Mouse (Mus musculus): ENCODE data around the gene Nkain1. TPM values are rescaled to one million over a fixed set of nuclear protein-coding genes. Genes with fewer than 3 reads are reported as not detected.

Gene Nkain1
- polyA plus RNA-seq (2014; fragmentation: Nextera tagmentation; extraction: Ambion mirVana) = 2.9 and 3.3 TPM in 2 replicates

GRCm38 (mm10) chr4:130574048-130574413 lies at the start of gene Nkain1:
Gene Nkain1 (minus strand): TSS chr4:130574173.
- no peak within 1 kb of the TSS for H3K27ac ChIP-seq (ENCODE audit: low read depth)
- TF ChIP-seq CTCF (IDR thresholded peaks at IDR 0.05; ENCODE audit: low read depth) = no peak
- WGBS = under 1% methylated on average over 31 of the region's 41 CpGs

GRCm38 (mm10) chr4:130578734-130579274 lies 4.8 kb upstream of the Nkain1 start:
- no peak overlapping the region for H3K4me2 ChIP-seq
- no peak for TF ChIP-seq CTCF (IDR thresholded peaks at IDR 0.05; ENCODE audit: low read depth)
- no peaks in the 10 kb centered on the region for H3K4me1 ChIP-seq (ENCODE audit: insufficient read depth)
- H3K9me3 ChIP-seq (ENCODE audit: low read depth, low read length) = no peaks in the 10 kb centered on the region
- DNase-seq (no peak), ATAC-seq (ENCODE audit: insufficient read depth) (no peak)
- H3K27ac ChIP-seq (ENCODE audit: low read depth) = no peak overlapping the region
- H3K27me3 ChIP-seq (ENCODE audit: insufficient read depth, low read length) = no peaks in the 10 kb centered on the region
- no peaks in the 10 kb centered on the region for H3K36me3 ChIP-seq (ENCODE audit: insufficient read depth)
- WGBS = 34% methylated on average over 9 of the region's 9 CpGs
- H3K9ac ChIP-seq = no peak overlapping the region
- H3K4me3 ChIP-seq (ENCODE audit: low read depth, low read length) = no peak overlapping the region

More at GRCm38 (mm10) chr4:130574048-130574413, at the start of gene Nkain1:
- H3K27me3 ChIP-seq (ENCODE audit: insufficient read depth, low read length) = 0 out of 2 replicates have a peak, but pooled peaks cover 4% of the 10 kb centered on the region
- H3K4me3 ChIP-seq (ENCODE audit: low read depth, low read length) = peak within 1 kb of the TSS; percentile 76
- peak within 1 kb of the TSS; percentile 97 for H3K4me2 ChIP-seq
- H3K9me3 ChIP-seq (ENCODE audit: low read depth, low read length) = no peaks in the 10 kb centered on the region
- peak within 1 kb of the TSS; percentile 71 for H3K9ac ChIP-seq
- ATAC-seq (ENCODE audit: insufficient read depth) (peak; percentile 78), DNase-seq (peak; percentile 71)
- H3K36me3 ChIP-seq (ENCODE audit: insufficient read depth) = no peaks in the 10 kb centered on the region
- H3K4me1 ChIP-seq (ENCODE audit: insufficient read depth) = peaks cover 9% of the 10 kb centered on the region

GRCm38 (mm10) chr4:130577081-130577480 lies 3.1 kb upstream of the Nkain1 start:
- WGBS = 77% methylated on average over 6 of the region's 6 CpGs
- Histone ChIP-seq H3K36me3 (ENCODE audit: insufficient read depth) (no peaks in the 10 kb centered on the region), H3K27ac (ENCODE audit: low read depth) (no peak overlapping the region), H3K4me1 (ENCODE audit: insufficient read depth) (peaks cover 9% of the 10 kb centered on the region), H3K4me3 (ENCODE audit: low read depth, low read length) (no peak overlapping the region), H3K27me3 (ENCODE audit: insufficient read depth, low read length) (0 out of 2 replicates have a peak, but pooled peaks cover 4% of the 10 kb centered on the region), H3K4me2 (no peak overlapping the region), H3K9ac (no peak overlapping the region), H3K9me3 (ENCODE audit: low read depth, low read length) (no peaks in the 10 kb centered on the region)
- TF ChIP-seq CTCF (IDR thresholded peaks at IDR 0.05; ENCODE audit: low read depth) = no peak
- ATAC-seq (ENCODE audit: insufficient read depth) (no peak), DNase-seq (no peak)

GRCm38 (mm10) chr4:130576247-130576931 lies 2.4 kb upstream of the Nkain1 start:
- 0 out of 2 replicates have a peak, but pooled peaks cover 4% of the 10 kb centered on the region for H3K27me3 ChIP-seq (ENCODE audit: insufficient read depth, low read length)
- ATAC-seq (ENCODE audit: insufficient read depth) = no peak
- peaks cover 9% of the 10 kb centered on the region for H3K4me1 ChIP-seq (ENCODE audit: insufficient read depth)
- no peak overlapping the region for H3K27ac ChIP-seq (ENCODE audit: low read depth)
- no peak overlapping the region for H3K9ac ChIP-seq
- no peak for TF ChIP-seq CTCF (IDR thresholded peaks at IDR 0.05; ENCODE audit: low read depth)
- no peak for DNase-seq
- no peak overlapping the region for H3K4me2 ChIP-seq
- H3K4me3 ChIP-seq (ENCODE audit: low read depth, low read length) = no peak overlapping the region
- no peaks in the 10 kb centered on the region for H3K36me3 ChIP-seq (ENCODE audit: insufficient read depth)
- 55% methylated on average over 13 of the region's 13 CpGs for WGBS
- H3K9me3 ChIP-seq (ENCODE audit: low read depth, low read length) = no peaks in the 10 kb centered on the region

- WGBS = 62% methylated on average over 3 of the region's 3 CpGs
Observed at GRCm38 (mm10) chr4:130575533-130575932, 1.6 kb upstream of the Nkain1 start.

GRCm38 (mm10) chr4:130574861-130575460 lies 988 bp upstream of the Nkain1 start:
- ATAC-seq (ENCODE audit: insufficient read depth) = no peak
- H3K4me3 ChIP-seq (ENCODE audit: low read depth, low read length) = no peak overlapping the region
- no peaks in the 10 kb centered on the region for H3K36me3 ChIP-seq (ENCODE audit: insufficient read depth)
- DNase-seq = peak; percentile 29
- TF ChIP-seq CTCF (IDR thresholded peaks at IDR 0.05; ENCODE audit: low read depth) = no peak
- no peak overlapping the region for H3K4me2 ChIP-seq
- 73% methylated on average over 7 of the region's 7 CpGs for WGBS
- 0 out of 2 replicates have a peak, but pooled peaks cover 4% of the 10 kb centered on the region for H3K27me3 ChIP-seq (ENCODE audit: insufficient read depth, low read length)
- peaks cover 9% of the 10 kb centered on the region for H3K4me1 ChIP-seq (ENCODE audit: insufficient read depth)
- H3K9me3 ChIP-seq (ENCODE audit: low read depth, low read length) = no peaks in the 10 kb centered on the region
- no peak overlapping the region for H3K9ac ChIP-seq
- no peak overlapping the region for H3K27ac ChIP-seq (ENCODE audit: low read depth)

More at GRCm38 (mm10) chr4:130575533-130575932, 1.6 kb upstream of the Nkain1 start:
- H3K4me3 ChIP-seq (ENCODE audit: low read depth, low read length) = no peak overlapping the region
- no peak for ATAC-seq (ENCODE audit: insufficient read depth)
- H3K4me1 ChIP-seq (ENCODE audit: insufficient read depth) = peaks cover 9% of the 10 kb centered on the region
- no peak for TF ChIP-seq CTCF (IDR thresholded peaks at IDR 0.05; ENCODE audit: low read depth)
- H3K36me3 ChIP-seq (ENCODE audit: insufficient read depth) = no peaks in the 10 kb centered on the region
- no peak overlapping the region for H3K27ac ChIP-seq (ENCODE audit: low read depth)
- H3K4me2 ChIP-seq = no peak overlapping the region
- no peaks in the 10 kb centered on the region for H3K9me3 ChIP-seq (ENCODE audit: low read depth, low read length)
- no peak for DNase-seq
- H3K9ac ChIP-seq = no peak overlapping the region
- 0 out of 2 replicates have a peak, but pooled peaks cover 4% of the 10 kb centered on the region for H3K27me3 ChIP-seq (ENCODE audit: insufficient read depth, low read length)

Measured in lung, embryonic 14.5 days (tissue).